Mouse (Mus musculus): ENCODE measurements at regions not wholly inside any gene's neighbourhood (a gene's known extent, or its start where the extent isn't known, plus 50 kb on each side); places are given as distances from the start of the nearest gene placed in this dataset.

DNA sequence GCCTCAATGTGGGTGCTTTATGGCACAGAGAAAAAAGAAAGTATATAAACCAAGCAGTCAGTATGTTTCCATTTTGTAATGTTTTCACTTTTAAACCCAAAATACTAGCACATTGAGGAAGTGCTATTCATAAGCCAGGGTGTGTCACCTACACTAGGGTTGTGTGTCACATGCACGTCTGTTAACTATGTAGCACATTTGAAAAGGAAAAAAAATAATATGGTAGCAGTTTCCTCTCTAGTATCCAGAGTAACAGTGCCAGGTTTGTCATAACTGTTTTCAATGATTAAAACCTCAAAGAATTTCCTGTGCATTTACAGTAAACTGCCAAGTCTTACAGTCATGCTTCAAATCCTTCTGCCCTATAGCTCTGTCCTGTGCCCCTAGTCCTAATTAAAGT lies 424.8 kb downstream of the Tmem161b start:
- DNase-seq (ENCODE audit: low spot score in 2 of 2): no peak

GRCm38 (mm10) chr13:84648056-84648455 lies 426.0 kb downstream of the Tmem161b start:
- DNase-seq (ENCODE audit: low spot score in 2 of 2): no peak

DNA sequence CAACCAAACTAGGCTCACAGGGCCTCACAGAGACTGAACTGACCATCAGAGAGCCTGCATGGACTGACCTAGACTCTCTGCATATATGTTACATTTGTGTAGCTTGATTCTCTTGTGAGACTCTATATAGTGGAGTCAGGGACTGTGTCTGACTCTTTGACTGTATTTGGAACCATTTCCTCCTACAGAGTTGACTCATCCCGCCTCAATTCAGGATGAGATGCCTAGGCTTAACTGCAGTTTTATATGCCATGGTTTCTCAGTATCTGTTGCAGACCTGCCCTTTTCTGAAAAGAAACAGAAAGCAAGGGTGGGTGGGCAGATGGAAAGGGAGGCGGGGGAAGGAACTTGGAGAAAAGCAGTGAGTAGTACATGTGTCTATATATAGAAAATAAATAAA lies 441.9 kb downstream of the Tmem161b start:
- DNase-seq (ENCODE audit: low spot score in 2 of 2): no peak

DNA sequence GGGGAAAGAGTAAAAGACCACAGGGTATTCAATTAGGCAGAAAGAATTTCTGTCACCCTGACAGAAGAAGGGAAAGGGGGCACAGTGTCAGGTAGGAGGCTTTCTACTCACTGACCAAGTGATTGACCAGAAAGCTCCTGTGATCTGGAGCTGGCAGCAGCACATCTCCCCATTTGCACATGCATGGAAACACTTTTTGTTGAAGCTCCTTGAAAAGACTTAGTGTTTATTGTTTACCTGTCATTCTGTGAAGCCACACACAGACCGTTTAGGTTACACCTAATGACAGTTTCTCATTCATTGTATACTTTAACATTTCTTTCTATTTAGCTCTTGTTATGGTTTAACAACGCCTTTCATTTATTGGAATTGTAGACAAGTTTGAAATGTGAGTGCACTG lies 458.9 kb downstream of the Tmem161b start:
- DNase-seq (ENCODE audit: low spot score in 2 of 2): no peak

GRCm38 (mm10) chr13:84685930-84686329 lies 463.8 kb downstream of the Tmem161b start:
- DNase-seq (ENCODE audit: low spot score in 2 of 2): no peak

- DNase-seq (ENCODE audit: low spot score in 2 of 2): no peak
These were observed 471.4 kb downstream of the Tmem161b start for GRCm38 (mm10) chr13:84693462-84693861.

GRCm38 (mm10) chr13:84698472-84699080 lies 476.5 kb downstream of the Tmem161b start:
- DNase-seq (ENCODE audit: low spot score in 2 of 2): no peak

DNA sequence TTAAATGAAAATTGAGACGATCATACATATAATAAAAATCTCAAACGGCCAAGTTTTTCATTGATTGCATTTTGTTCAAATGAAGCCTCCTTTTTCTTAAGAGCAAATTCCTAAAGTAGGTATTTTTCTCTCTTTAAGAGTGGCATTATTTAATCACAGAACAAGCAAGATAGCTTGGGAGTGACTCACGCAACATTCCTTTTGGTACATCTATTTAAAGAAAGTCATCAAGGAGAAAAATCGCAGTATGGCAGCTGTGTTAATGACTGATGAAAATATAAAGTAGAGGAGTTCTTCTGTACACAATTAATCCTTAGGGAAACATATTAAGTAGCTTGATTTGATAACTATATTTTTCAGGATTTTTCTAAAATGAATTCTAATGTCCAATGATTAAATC lies 448.0 kb upstream of the Ccnh start:
- DNase-seq (ENCODE audit: low spot score in 2 of 2): no peak

DNA sequence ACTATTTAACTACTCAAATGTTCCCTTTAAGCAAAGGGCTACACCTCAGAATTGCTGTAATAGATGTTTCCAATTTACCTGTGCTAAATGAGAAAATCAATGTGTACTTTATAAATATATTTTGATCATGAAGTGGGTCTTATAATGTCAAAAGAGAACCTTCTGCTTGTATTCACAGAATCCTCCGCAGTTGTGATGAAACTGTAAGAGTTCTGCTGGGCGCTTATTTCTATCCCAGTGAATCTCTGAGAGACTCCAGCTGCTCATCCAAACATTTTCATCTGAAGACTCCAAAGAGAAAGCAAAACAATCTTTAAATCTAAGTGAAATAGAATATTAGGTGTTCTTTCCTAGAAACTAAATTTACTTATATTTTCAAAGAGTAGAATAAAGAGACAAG lies 440.9 kb upstream of the Ccnh start:
- no peak for DNase-seq (ENCODE audit: low spot score in 2 of 2)

DNA sequence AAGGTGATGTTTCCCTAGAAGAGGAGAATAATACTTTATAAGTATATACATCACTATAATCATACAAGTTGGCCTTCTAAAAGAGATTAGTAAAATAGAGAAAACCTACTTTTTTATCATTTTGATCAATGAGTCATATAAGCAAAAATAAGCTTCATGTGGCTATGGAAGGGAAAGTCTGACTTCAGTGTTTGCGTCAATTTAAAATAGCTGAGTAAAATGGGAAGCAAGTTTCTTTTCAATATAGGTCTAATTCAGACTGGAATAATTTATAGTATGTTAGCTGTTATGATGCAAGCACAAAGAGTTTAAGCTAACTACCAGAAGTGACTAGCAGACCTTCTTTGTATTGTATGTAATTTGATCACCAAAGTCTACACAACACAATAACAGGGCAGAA lies 440.0 kb upstream of the Ccnh start:
- DNase-seq (ENCODE audit: low spot score in 2 of 2): no peak

GRCm38 (mm10) chr13:84750136-84750535 lies 439.1 kb upstream of the Ccnh start:
- no peak for DNase-seq (ENCODE audit: low spot score in 2 of 2)

- DNase-seq (ENCODE audit: low spot score in 2 of 2): no peak
These were observed 437.4 kb upstream of the Ccnh start for GRCm38 (mm10) chr13:84751576-84752490.

GRCm38 (mm10) chr13:84752491-84752820 lies 436.8 kb upstream of the Ccnh start:
- DNase-seq (ENCODE audit: low spot score in 2 of 2): no peak

DNA sequence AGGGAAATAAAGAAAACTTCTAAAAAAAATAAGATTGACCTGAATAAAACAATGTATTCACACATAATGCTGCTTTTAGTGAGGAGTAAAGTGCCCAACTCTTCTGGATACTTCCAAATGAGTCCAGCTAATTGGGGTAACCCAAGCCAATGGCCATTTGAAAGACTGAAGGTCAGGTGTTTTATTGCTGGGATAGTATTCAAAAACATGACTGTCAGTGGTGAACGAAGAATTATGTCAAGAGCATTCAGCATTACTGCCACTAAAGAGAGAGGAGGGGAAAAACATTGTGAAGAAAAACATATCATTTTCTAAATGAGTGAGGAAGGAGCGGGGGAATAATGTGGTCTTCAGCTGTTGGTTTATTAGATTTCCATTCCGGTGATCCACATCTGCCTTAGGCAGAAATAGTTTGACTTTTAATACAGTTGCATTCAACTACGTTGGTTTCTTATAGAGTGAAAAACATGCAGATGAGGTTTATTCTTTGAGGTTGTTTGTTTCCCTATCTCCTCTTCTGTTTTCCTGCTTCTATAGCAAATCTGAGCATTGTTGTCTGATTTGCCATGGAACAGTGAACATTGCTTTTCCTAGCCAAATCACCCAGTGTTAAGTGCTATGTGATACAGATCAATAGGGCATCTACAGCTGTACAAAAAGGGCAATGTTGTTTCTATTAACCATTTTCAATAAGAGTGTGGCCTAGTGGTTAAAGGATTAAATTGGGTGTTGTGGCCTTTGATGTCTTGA lies 435.3 kb upstream of the Ccnh start:
- DNase-seq (ENCODE audit: low spot score in 2 of 2): no peak

DNA sequence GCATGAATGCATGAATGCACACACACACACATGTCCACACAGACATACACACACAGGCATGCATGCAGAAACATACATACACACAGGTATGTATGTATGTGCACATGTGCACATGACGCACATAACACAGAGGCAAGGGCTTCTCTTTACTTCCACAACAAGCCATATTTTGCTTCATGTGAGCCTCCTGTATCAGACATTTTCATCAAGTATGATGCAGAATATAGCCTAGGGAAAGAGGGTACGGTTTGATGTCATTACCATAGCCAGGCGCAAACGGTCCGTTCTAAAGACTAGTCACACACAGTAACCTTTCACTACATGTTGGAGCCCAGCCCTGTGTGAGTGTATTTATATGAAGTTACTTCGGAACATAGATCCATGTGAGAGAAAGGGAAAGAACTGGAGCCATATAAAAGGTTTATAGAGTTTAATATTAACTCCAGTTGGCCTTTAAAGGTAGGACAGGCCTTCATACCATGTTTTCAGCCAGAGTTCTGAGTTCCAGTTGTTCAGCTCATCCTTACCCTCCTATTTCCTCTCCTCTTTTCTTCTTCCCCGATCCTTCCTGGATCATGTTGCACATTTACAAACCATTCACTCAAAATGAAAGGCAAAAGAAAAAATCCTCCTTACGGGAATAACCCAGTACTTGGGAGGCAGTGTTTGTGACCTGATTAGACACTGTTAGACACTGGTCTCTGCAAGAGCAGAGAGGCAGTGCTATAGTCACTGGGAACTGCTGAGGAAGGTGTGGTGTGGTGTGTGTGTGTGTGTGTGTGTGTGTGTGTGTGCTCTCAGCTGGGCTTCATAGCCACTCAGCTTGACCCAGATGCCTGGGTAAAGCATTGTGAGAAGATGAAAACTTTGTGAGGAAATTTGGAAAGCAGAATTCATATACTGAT lies 434.1 kb upstream of the Ccnh start:
- DNase-seq (ENCODE audit: low spot score in 2 of 2): no peak

DNA sequence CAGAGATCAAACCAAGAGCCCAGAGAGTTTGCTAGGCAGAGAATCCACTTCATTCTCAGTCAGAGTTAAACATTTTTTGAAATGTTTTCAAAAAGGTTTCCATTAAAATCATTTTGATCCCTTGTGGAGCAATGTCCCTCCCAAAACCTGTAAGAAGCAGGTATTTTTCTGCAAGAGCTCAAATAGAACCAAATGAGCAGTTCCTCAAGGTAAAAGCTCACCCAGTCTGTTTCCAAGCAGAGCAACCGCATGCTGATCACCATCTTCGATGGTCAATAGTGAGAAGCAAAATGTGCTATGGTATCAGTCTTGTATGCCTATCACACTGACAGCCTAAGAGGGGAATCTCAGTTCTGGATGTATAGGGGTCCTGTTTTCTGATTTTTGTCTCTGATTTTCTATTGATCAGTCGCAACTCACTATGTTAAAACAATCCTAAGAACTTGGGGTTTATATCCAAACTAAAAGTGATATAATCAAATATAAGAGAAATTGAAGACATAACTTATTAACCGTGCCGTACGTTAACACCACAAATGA lies 432.3 kb upstream of the Ccnh start:
- DNase-seq (ENCODE audit: low spot score in 2 of 2): no peak

DNA sequence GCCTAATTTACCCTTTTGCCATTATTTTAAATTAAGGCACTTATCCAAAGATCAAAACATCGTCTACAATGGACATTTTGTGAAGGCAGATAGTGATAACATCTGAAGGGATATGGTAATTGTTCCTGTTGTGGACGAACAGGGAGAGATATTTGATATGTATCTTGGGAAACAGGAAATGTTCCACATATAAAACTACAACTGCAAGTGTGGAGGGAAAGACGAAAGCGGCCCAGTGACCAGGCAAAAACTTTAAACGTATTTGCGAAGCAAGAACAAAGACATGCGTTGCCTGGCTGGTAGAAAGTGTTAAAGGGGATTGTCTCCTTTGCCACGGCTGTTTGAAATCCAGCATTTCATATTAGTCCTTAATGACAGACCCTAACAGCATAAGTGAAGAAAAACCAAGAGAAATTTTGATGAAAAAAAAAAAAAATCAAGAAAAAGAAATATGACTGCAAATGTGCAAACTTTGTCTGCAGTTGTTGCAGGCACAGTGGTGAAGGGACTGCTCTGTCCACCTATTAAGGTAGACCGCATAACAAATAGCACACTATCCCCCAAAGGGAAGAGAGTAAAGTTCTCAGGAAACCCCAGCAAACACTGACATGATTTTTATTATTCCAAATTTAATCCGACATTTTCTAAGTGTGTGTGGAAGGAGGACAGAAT lies 431.2 kb upstream of the Ccnh start:
- no peak for DNase-seq (ENCODE audit: low spot score in 2 of 2)

DNA sequence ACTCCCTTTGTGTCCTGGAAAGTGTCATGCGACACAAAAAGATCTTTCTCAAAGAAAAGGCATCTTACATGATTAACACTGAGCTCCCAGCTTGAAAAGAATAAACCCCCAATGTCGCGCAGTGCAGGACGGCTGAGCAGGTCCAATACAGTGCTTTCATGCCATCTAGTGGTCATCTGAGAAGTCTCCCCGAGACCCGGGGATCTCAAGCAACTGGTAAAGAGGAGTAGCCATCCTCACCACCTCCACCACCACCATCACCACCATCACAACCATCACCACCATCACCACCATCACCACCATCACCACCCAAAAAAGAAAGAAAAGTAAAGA lies 430.7 kb upstream of the Ccnh start:
- peak; percentile 1 to 17 for DNase-seq (ENCODE audit: low spot score in 2 of 2)

DNA sequence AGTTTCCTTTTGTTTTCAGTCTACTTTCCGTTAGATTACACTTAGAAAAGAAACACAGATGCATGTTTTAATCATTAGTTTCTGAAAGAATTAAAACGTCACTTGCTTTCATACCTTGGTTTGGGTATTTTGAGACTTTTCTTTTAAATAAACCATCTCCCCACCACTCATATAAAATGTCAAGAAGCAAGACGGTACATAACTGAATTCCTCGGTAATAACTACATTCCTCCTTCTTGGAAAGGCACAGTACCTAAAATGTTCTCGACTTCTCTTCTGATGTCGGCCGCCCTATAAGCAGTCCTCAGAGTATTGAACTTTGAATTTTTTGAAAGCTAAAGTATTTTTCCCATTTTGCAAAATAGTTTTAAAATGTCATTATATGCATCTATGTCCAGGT lies 430.1 kb upstream of the Ccnh start:
- no peak for DNase-seq (ENCODE audit: low spot score in 2 of 2)

DNA sequence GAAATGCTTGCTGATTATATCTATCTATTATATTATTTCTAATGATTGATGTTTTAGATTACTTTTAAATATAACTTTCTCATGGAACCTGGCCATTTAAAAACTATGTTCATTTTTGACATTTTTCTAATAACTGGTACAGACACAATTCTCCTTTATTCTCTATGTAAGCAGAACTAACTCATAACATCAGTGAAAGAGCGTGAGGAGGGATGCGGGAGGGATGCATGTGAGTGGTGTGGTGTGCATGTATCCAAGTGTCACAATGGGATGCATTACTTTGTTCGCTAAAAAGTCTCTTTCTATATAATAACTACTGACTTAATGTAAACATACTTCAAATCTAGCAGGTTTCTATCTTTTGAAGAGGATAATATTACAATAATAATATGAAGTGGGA lies 428.7 kb upstream of the Ccnh start:
- no peak for DNase-seq (ENCODE audit: low spot score in 2 of 2)

GRCm38 (mm10) chr13:84760978-84761377 lies 428.2 kb upstream of the Ccnh start:
- no peak for DNase-seq (ENCODE audit: low spot score in 2 of 2)

Data from urinary bladder, postnatal 36 days (tissue).